Mouse (Mus musculus) heart, embryonic 11.5 days (tissue): ENCODE results near the gene Stradb. TPM values are rescaled to one million over a fixed set of nuclear protein-coding genes. Genes with fewer than 3 reads are reported as not detected.
A peak's percentile ranks its signal among the peaks of the same experiment; 100 is the strongest.

ENCODE experiments used
- ATAC-seq: fragments of 200-750 bp; cut with Nextera tagmentation; replicated peaks from 2 replicates; pipeline ENCODE4 v1.8.0; 2017; ENCODE audit warnings: moderate library complexity; ENCODE audit not compliant: insufficient number of reproducible peaks, low FRiP score, low TSS enrichment
- H3K27ac ChIP-seq: fragments of 300-500 bp; sonication (generic); 2 replicates; pipeline ENCODE4 v1.5.1; 2014; ENCODE audit warnings: mild to moderate bottlenecking, low read depth, low read length
- H3K27me3 ChIP-seq: fragments of 300-500 bp; sonication (generic); 2 replicates; pipeline ENCODE4 v1.6.1; 2014; ENCODE audit warnings: mild to moderate bottlenecking, low read length, mixed read lengths; ENCODE audit not compliant: control insufficient read depth, insufficient read depth
- H3K36me3 ChIP-seq: fragments of 300-500 bp; sonication (generic); 2 replicates; pipeline ENCODE4 v1.6.1; 2014; ENCODE audit warnings: mild to moderate bottlenecking, low read length, moderate library complexity, mixed read lengths; ENCODE audit not compliant: control insufficient read depth, insufficient read depth
- H3K4me1 ChIP-seq: fragments of 300-500 bp; sonication (generic); 2 replicates; pipeline ENCODE4 v1.6.1; 2014; ENCODE audit warnings: low read length; ENCODE audit not compliant: control insufficient read depth, insufficient read depth
- H3K4me2 ChIP-seq: fragments of 300-500 bp; sonication (generic); 2 replicates; pipeline ENCODE4 v1.6.1; 2014; ENCODE audit warnings: mild to moderate bottlenecking, moderate library complexity
- H3K4me3 ChIP-seq: fragments of 300-500 bp; sonication (generic); 2 replicates; pipeline ENCODE4 v1.5.1; 2014; ENCODE audit warnings: low read depth, low read length
- H3K9ac ChIP-seq: fragments of 300-500 bp; sonication (generic); 2 replicates; pipeline ENCODE4 v1.6.1; 2014; ENCODE audit warnings: mild to moderate bottlenecking, low read depth, low read length, moderate library complexity
- H3K9me3 ChIP-seq: fragments of 300-500 bp; sonication (generic); replicated peaks from 2 replicates; pipeline ENCODE4 v1.6.1; 2016; ENCODE audit warnings: low read length; ENCODE audit not compliant: control insufficient read depth
- WGBS: fragments of 180-500 bp; shearing (Covaris S2); extraction: QIAGEN DNeasy Blood & Tissue Kit; methylation state at CpG from one replicate; pipeline ENCODE4 v1.1.7; 2014; ENCODE audit not compliant: insufficient replicate concordance; 5-methylcytosine and 5-hydroxymethylcytosine counted together
- polyA plus RNA-seq: library from polyadenylated mRNA; unstranded; fragments of >200 nt; fragmentation: Nextera tagmentation; extraction: Ambion mirVana; gene quantifications from 2 replicates; pipeline ENCODE4 v1.2.1, GENCODE M21; 2014

Gene Stradb
- polyA plus RNA-seq, 1 experiment from 2014 or later = 26.9 TPM

DNA sequence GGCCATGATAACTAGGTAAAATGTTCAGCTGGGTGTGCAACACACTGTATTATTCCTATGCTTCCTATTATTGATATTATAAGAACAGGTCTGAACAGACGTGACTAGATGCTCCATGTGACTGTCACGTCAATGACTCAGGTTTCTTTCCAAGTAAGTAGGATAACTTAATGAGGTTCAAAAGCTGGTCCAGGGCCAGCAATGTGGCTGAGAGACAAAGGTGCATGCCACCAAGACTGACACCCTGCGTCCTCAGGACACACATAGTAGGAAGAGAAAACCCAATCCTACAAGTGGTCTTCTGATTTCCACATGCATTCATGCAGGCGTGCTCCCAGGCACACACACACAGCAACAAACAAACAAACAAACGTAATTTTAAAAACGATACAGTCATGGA lies 2.2 kb upstream of the Stradb start:
- 79% methylated on average over 6 of the region's 6 CpGs for WGBS
- no peaks in the 10 kb centered on the region for H3K9me3 ChIP-seq
- peak overlapping the region; percentile 51; the same call in 1 of the 2 replicates for H3K27ac ChIP-seq
- peak overlapping the region; percentile 79 for H3K4me3 ChIP-seq
- no peak for ATAC-seq
- no peaks in the 10 kb centered on the region for H3K36me3 ChIP-seq
- peak overlapping the region; percentile 49 for H3K9ac ChIP-seq
- H3K27me3 ChIP-seq = no peaks in the 10 kb centered on the region
- peaks cover 26% of the 10 kb centered on the region for H3K4me1 ChIP-seq
- H3K4me2 ChIP-seq = peak overlapping the region; percentile 85

DNA sequence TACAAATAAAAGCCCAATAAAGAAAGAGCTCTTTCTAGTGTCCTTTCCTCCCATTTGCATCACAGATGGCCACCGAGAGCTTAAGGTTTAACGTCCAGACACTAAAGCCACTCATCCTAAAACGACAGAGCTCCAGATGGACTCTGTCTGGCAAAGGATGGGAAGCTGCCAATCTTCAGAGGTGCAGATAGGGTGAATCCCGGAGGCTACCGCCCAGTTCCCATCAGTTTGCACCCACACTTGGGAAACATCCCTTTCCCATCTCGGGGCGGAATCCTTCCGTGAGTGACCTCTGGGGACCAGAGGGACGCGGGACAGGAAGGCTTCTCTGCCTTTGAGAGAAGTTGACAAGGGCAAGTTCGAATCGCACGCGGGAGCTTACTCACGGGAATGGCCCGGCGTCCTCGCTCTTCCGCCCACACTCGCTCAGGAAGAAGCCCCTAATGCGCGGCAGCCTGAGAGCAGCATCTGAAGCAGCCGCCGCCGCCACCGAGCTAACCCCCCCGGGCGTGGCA lies 414 bp upstream of the Stradb start:
- WGBS = 0% methylated on average over 28 of the region's 28 CpGs
- no peaks in the 10 kb centered on the region for H3K36me3 ChIP-seq
- H3K27ac ChIP-seq = peak overlapping the region; percentile 83
- H3K4me3 ChIP-seq = peak overlapping the region; percentile 79
- H3K4me2 ChIP-seq = peak overlapping the region; percentile 85
- no peaks in the 10 kb centered on the region for H3K27me3 ChIP-seq
- H3K9me3 ChIP-seq = no peaks in the 10 kb centered on the region
- H3K9ac ChIP-seq = peak overlapping the region; percentile 90
- peaks cover 21% of the 10 kb centered on the region for H3K4me1 ChIP-seq
- ATAC-seq = 0 out of 2 replicates have a peak, but pooled peaks have one; percentile 0

DNA sequence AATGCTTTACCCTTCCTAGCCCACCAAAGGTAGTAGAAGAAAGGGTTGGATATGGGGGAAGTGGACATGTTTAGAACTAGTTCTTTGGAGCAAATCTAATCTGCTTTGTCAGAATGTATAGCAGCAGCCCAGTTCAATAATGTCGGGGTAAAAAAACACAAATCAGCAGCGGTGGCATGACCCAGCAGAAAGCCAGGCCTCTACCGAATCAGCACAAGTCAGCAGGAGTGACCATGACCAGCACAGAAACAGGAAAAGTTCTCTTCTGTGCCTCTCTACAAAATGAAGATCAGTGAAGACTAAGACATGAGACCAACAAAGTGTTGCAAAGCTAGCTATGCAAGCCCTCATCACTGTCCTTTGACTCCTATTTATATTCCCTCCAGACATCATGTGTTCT lies 9.0 kb downstream of the Stradb start:
- no peak for ATAC-seq
- Histone ChIP-seq H3K27me3 (no peaks in the 10 kb centered on the region), H3K4me2 (no peak overlapping the region), H3K9ac (no peak overlapping the region), H3K36me3 (no peaks in the 10 kb centered on the region; the same call in 1 of the 2 replicates), H3K4me3 (no peak overlapping the region), H3K9me3 (no peaks in the 10 kb centered on the region), H3K27ac (no peak overlapping the region), H3K4me1 (no peaks in the 10 kb centered on the region)
- WGBS = 83% methylated on average over 3 of the region's 3 CpGs

DNA sequence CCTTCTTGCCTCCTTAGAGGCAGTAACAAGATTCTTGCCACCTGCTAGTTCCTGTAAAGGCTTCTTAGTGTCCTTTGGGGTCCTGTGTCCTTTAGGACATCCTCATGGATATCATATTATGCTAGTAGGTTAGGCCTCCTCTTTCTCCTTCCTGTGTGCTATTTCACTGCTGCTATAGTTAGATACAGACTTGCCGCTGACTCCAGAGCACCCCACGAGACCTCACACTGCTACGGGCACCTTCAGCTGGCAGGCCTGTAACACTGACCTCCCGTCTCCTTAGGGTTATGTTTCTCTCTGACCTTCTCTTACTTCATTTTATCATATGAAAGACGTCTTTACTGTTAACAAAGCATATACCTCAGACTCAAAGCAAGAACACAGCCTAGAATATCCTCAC lies 11.3 kb downstream of the Stradb start:
- Histone ChIP-seq H3K36me3 (no peaks in the 10 kb centered on the region; the same call in 1 of the 2 replicates), H3K4me1 (no peaks in the 10 kb centered on the region), H3K4me3 (no peak overlapping the region), H3K9me3 (no peaks in the 10 kb centered on the region), H3K27ac (no peak overlapping the region), H3K4me2 (no peak overlapping the region), H3K27me3 (no peaks in the 10 kb centered on the region), H3K9ac (no peak overlapping the region)
- WGBS = 80% methylated on average over 5 of the region's 5 CpGs
- no peak for ATAC-seq

DNA sequence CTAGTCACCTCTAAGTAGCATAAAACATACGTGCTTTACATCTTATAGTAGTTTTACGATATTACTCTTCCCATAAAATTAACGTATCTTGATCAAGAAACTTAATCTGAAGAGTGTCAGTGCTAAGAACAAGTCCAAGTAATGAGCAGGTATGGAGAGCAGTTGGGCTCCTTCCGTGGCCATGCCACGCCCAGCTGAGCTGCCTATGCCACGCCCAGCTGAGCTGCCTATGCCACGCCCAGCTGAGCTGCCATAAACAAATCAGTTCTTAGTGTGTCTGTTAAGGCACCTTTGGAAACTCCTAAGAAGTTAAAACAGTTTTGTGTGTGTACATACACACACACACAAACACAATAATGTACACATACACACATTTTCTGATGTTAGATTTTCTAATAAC lies 19.8 kb downstream of the Stradb start:
- no peak overlapping the region for H3K4me2 ChIP-seq
- WGBS = 80% methylated on average over 7 of the region's 7 CpGs
- H3K36me3 ChIP-seq = no peaks in the 10 kb centered on the region
- no peak; the same call in 1 of the 2 replicates for ATAC-seq
- no peak overlapping the region for H3K27ac ChIP-seq
- H3K9ac ChIP-seq = no peak overlapping the region
- no peak overlapping the region for H3K4me3 ChIP-seq
- H3K9me3 ChIP-seq = no peaks in the 10 kb centered on the region
- no peaks in the 10 kb centered on the region for H3K27me3 ChIP-seq
- H3K4me1 ChIP-seq = no peaks in the 10 kb centered on the region

DNA sequence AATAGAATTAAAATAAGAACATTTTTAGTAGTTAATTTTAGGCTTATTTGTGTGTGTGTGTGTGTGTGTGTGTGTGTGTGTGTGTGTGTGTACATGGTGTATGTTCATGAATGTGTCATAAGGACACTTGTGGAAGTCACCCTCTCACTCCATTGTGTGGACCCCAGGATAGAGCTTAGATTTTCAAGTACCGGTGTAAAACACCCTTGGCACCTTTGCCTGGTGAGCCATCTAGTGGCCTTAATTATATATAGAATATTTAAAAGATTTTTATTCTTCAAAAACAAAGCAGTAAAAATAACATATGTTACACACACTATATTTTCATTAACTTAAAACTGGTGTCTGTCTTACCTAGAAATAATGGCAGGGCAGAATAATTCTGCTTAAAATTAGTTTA lies 20.4 kb downstream of the Stradb start:
- Histone ChIP-seq H3K4me3 (no peak overlapping the region), H3K36me3 (no peaks in the 10 kb centered on the region), H3K27ac (no peak overlapping the region), H3K4me1 (no peaks in the 10 kb centered on the region), H3K4me2 (no peak overlapping the region), H3K9ac (no peak overlapping the region), H3K27me3 (no peaks in the 10 kb centered on the region), H3K9me3 (no peaks in the 10 kb centered on the region)
- 40% methylated on average over 1 of the region's 1 CpGs for WGBS
- ATAC-seq = no peak

DNA sequence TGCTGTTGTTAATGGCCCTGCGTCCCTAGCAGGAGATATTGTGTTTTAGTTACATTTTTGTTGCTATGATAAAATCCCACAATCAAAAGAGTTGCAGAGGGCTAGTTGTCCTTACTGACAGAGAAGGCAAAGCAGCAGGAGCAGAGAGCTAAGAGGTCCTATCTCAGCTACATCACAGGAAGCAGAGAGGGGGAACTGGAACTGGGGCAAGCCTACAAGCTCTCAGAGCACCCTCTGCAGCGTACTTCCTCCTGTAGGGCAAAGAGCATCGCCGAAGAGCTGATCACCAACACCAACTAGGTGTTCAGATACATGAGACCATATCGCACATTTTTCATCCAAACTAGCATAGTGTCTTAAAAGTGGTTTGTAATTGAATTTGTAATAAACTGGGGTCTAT lies 22.0 kb downstream of the Stradb start:
- ATAC-seq = no peak
- H3K9ac ChIP-seq = no peak overlapping the region
- no peaks in the 10 kb centered on the region for H3K36me3 ChIP-seq
- no peaks in the 10 kb centered on the region for H3K4me1 ChIP-seq
- H3K27ac ChIP-seq = no peak overlapping the region
- H3K4me2 ChIP-seq = no peak overlapping the region
- no peaks in the 10 kb centered on the region for H3K9me3 ChIP-seq
- WGBS = 87% methylated on average over 5 of the region's 5 CpGs
- H3K4me3 ChIP-seq = no peak overlapping the region
- no peaks in the 10 kb centered on the region for H3K27me3 ChIP-seq

DNA sequence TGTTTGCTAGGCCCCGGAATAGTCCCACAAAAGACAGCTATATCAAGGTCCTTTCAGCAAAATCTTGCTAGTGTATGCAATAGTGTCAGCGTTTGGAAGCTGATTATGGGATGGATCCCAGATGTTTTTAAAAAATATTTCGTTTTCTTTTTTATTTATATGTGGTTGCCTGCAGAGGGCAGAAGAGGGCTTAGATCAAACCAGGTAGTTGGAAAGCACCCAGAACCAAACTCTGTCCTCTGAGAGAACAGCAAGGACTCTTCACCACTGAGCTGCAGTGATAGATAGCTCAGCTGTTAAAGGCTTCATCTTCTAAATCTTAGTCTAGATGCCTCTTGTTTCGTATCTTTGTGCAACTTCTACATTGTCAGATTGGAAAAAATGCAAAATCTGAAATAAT lies 35.9 kb downstream of the Stradb start:
- Histone ChIP-seq H3K36me3 (no peaks in the 10 kb centered on the region), H3K4me3 (no peak overlapping the region), H3K27ac (no peak overlapping the region), H3K4me2 (no peak overlapping the region), H3K9me3 (no peaks in the 10 kb centered on the region), H3K27me3 (no peaks in the 10 kb centered on the region), H3K4me1 (no peaks in the 10 kb centered on the region), H3K9ac (no peak overlapping the region)
- no peak for ATAC-seq
- WGBS = 29% methylated on average over 4 of the region's 4 CpGs

DNA sequence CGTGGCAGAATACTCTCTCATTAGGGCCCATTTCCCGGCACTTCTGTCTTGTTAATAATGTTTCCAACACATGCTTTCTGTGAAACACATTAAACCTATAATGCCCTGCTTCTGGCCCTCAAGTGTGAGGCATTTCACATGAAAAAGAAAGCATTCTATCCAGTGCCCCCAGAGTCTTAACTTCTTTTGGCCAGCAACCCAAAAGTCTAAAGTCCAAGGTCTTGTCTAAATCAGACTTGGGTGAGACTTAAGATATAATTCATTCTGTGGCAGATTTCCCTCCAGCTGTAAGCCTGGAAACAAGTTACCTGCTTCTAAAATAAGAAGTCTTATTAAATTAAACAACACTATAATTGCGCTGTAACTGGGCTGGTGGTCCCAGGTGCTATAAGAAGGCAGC lies 48.2 kb downstream of the Stradb start:
- Histone ChIP-seq H3K4me3 (no peak overlapping the region), H3K9me3 (no peaks in the 10 kb centered on the region), H3K27ac (no peak overlapping the region), H3K27me3 (no peaks in the 10 kb centered on the region), H3K9ac (no peak overlapping the region), H3K4me1 (no peaks in the 10 kb centered on the region), H3K4me2 (no peak overlapping the region), H3K36me3 (no peaks in the 10 kb centered on the region)
- no peak for ATAC-seq
- 80% methylated on average over 3 of the region's 3 CpGs for WGBS
